Mouse (Mus musculus) adrenal gland, adult 8-10 months (tissue): Measurements from ENCODE around the gene Eogt. TPM values are rescaled to one million over a fixed set of nuclear protein-coding genes. Genes with fewer than 3 reads are reported as not detected.

Experiments
- DNase-seq: peaks from one replicate; pipeline ENCODE4 v3.0.0; 2022
- total RNA-seq, 4 experiments: library from RNA; stranded (reverse); gene quantifications; 2 replicates each; pipeline ENCODE4 v1.2.4; 2022

The Eogt gene
- total RNA-seq = 10 to 100 TPM; 31.5 to 56.0 (median 44.0) TPM

DNA sequence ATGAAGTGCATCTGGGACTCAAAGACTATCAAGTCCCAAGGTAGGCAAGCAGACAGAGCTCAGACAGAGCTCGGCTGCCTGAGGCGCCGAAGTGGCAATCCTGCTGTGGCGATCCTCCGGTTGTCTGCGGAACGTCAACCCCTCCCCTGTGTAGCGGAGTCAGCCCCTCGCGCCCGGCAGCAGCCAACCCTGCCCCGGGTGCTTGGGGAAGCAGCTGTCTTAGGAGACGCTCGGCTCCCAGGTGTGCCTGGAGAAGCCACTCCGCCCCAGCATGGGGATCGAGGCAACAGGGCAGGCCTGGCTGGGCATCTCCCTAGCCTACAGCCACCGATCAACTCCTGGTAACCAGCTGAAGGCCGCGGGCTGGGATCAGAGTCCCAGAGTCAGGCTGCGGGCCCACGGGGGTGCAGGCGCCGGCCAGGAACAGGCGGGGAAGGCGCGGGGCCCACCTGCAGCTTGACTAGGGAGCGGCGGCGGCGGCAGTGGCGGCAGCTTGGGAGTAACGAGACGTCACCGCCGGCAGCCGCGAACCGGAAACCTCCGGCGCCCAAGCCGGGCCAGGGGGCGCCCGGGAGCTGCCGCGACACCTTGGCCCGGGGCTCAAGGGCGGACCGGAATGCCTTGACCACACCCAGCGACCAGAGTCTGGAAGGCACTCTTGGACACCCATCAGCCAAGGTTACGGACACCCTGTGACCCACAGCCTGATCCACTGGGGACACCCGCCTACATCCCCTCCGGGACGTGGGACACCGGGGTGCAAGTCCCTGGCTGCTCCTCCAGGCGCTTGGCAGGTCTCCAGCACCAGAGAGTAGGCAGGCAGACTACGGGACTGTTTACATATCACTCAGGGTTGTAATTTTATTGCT is at the start of gene Eogt:
Gene Eogt, minus strand, starts transcription at position 800 of the 869 bp plus-strand sequence.
- DNase-seq = peak; percentile 75

DNA sequence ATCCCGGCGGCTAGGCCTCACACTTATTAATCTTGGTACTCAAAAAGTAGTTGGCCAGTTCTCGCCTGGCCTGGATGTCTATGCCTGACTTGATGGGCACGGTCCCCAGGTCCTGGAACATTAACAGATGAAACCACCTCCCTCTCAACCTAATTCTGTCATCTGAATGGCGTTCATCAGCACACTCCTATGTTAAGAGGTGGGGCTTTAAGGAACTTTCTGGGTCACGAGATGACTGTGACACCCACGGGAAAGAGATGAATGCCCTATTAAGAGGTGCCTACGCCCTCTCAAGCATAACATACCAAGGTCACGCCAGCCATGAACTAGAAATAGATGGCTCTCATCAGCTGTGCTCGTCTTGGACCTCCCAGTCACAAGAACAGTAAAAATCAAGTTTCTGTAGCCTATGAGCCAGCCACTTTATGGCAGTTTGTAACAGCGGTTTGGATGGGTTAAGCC is 30.4 kb upstream of the Eogt start:
- no peak for DNase-seq

DNA sequence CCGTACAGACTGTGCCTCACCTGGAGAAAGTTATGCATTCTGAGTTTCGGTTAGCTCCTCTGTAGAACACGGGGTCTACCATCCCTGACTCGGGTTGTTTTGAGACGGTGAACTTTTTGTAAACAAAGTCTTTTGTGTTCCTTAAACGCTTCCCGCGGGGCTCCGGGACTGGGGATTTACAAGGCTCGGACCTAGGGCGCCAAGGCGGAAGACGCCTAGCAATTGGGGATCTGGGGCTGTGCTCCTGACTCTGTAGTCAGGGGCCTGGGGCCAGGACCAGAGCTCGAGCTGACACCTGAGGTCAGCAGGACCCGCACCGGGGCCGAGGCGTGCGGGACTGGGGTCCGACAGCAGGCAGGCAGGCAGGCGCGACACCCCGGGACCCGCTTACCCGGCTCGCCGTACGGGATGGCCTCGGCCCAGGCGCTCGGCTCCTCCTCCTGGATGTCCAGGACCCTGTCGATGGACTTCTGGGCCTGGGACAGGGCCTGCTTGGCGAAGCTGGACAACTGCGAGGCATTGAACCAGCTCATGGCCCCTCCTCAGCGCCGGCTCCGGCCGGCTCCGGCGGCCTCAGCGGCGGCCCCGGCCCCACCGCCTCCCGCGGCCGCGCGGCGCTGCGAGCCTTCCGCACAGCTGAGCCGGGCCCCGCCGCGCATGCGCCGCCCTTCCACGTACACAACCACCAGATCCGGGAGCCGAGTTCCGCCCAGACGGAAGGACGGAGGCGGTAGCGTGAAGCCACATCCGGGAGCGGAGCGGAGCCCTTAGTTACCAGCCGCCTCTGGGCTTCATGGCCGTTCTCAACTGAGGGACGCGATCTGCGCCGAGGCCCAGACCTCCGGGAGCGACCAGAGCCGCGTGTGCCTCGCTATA is 29.7 kb upstream of the Eogt start, which contains the start of gene Tmf1:
Gene Tmf1, minus strand, starts transcription at position 632 of the 876 bp plus-strand sequence.
- DNase-seq = peak; percentile 94

DNA sequence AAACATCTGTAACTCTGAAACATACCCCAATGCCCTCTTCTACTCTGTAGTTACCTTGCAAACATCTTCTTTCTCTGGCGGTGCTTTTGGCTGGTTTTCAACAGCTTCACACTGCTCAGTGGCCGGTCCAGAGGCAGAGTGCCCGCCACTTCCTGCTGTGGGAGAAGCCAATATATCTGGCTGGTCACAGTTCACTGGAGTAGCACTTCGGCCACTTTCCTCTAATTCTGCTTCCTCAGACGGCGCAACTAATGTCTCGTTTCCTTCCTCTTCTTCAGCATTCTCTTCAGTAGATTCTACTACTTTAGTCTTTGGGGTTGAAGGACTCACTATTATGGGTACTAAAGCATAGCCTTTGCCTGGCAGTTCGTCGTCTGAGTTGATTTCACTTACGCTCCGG is 26.7 kb upstream of the Eogt start:
- no peak for DNase-seq

DNA sequence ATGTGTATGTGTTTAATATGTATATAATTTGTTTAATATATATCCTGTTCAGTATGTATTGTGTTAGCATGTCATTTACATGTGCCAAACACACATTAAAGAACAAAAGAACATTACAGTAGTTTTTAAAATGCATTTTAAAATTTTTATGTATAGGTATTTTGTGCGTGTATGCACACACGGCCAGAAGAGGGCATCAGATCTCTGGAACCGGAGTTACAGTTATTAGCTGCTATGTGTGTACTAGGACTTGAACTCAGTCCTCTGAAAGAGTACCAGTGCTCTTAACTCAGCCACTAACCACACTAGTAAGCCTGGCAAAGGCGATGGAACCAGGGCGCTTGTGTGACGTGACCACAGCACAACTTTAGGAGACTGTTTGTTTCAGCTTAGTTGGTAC is 1.2 kb upstream of the Eogt start:
- DNase-seq = no peak

DNA sequence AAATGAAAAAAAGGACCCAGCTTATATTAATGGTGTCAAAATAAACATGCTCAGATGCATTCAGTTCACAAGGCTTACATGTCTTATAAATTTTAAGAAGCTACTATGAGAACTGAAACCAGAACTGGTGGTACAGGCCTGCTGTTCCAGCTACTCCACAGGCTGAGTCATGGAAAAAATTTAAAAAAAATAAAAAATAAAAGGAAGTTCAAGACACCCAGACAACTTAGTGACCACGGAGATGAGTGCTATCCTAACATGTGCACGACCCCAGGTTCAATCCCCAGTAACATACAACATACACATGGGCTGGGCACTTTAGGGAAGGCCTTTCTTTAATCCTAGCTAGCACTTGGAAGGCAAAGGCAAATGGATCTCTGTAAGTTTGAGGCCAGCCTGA is 739 bp upstream of the Eogt start:
- DNase-seq = no peak

DNA sequence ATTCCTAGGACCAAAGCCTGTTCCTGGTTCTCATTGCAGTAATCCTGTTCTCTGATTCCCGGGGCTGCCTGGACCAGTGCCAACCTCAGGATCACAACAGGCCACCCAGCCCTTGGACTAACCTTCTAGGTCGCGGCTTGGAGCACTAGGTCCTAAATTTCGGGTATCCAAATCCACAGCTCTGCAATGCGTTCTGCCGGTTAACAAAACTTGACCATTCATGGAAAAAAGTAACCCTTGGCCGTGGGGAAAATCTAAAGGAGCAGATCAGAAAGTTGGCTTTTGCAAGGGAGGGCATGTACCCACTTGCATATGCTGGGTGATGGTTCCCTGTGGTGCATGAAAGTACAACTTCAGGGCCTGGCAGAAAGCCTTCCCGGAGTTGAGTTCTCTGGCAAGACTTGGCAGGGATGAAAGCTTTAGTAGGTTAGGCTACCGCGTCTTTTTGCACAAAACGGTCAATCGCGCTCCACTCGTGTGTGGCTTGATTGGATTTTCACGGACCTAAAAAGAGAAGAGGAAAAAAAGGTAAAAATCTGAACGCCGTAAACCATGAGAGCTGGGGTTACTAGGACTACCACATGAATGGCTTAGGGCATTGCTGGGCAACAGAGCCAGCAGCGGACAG is 1.1 kb downstream of the Eogt start:
- peak; percentile 52 for DNase-seq

DNA sequence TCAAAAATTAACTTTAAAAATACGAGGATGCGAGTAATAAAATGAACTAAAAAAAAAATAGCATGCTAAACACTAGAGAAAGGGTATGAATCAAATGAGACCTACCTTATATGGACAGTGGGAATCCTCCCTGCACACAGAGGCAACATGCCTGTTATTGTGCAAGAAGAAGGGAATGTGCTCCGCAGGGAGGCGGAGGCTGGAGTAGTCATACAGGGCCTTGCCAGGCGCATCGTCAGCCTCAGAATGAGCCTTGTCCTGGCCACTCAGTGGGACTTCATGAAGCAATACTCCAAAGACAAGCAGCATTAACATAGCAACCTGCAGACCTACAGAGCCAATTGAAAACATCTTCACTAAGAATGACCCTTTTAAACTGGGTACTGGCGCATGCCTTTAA is 3.8 kb downstream of the Eogt start:
- DNase-seq = peak; percentile 76

DNA sequence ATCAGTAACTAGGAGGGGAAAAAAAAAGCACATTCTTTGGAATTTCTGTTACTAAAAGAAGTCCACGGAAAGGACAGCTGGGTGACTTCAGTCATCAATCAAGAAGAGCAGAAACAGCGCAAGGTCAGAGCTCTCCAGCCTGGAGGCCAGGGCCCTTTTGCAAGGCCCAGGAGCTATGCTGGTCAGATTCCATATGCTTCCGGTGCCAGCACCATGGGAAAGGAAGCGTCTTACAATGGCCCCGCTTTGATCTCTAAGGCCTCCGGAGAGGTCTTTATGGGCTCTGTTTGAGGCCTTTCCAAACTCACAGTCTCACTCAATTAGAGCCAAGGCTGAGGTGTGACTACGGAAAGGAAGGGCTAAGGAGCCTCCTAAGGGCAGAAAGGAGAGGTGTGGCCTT is 4.6 kb downstream of the Eogt start:
- DNase-seq = peak; percentile 87

DNA sequence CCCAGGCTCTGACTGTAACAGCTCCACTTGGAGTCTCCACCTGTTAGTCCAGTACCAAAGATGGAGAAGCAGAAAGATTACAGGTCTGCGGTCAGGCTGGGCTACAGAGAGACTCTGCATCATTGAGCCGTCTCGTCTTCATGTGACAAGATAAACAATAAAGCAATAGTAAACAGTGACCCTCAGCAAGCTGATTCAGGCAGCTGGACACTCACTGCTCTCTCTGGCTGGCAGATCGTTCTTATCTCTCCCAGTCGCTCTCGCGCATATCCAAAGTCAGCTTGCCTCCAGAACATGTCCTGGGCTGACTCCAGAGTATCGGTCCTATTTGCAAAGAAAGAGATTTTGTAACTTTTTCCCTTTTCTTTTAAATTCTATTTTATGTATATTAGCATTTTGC is 6.4 kb downstream of the Eogt start:
- DNase-seq = no peak

DNA sequence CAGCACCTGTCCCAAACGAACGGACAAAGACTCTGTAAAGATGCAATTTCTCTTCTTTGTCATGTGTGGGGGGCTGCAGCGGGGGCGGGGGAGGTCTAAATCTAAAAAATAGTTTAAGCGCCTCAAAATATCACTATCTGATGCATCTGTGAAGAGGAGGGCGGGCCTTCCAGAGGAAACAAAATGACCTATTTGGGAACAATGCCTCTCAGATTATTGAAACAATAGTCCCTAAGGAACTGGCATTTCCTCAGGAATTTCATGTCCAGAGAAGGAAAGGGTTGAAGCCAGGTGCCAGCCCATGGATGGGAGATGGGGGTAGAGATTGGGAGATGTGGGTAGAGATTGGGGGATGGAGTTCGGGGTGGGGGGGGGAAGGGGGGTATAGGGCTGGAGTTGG is 7.2 kb downstream of the Eogt start:
- DNase-seq = no peak

DNA sequence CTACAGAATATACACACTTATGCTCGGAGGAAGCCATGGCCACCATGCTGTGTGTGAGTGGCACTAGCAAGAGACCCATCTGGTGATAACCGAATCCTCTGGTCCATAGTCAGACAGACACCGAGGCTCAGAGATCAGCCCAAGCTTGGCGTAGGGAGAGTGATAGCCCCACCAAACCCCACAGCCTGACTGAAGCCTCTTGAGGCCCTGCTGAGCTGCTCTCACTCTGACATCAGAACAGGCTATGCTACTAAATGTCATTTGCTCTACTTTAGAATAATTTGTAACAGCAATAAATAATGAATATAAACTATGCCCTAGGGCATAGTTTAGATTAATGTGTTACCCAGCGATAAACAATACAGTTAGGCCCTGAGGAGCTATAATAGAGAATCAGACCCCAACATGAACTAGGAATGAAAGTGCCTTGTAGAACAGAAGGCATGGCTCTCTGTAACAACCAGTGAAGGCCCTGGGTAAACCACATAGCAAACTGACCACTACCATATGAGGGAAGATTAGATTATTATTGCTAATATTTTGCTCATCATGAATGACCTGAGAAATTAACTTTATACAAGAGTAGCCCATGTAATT is 16.2 kb downstream of the Eogt start:
- no peak for DNase-seq

DNA sequence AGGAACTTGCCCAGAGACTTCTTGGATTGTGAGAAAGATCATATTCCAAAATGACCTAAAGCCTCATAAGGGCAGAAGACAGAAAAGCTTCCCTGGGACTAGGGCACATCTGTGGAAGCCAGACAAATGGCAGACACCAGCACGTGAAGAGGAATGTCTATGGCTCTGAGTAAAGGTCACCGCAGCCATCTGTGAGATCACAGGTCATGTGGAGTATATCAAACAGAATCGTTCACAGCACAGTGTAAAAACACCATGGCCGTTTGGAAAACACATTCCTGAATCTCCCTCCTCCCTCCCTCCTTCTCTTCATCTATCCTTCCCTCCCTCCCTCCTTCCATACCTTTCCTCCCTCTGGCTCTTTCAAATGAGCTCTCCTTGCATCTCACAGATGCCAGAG is 17.2 kb downstream of the Eogt start:
- DNase-seq = no peak

DNA sequence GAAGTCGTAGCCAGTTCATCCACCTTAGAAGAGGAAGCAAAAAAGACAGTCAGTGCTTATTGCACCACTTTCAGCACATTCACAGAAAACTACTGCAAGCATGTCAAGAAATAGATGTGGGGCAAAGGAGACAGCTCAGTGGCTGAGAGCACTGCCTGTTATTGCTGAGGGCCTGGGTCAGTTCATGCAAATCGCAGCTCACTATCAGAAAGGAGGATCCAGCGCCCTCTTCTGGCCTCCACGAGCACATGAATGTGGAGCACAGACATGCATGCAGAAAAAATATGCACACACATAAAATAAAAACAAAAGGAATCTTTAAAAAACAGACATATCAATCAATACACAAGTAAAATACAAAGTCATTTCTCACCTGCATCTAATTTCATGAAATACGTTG is 18.0 kb downstream of the Eogt start:
- DNase-seq = no peak

DNA sequence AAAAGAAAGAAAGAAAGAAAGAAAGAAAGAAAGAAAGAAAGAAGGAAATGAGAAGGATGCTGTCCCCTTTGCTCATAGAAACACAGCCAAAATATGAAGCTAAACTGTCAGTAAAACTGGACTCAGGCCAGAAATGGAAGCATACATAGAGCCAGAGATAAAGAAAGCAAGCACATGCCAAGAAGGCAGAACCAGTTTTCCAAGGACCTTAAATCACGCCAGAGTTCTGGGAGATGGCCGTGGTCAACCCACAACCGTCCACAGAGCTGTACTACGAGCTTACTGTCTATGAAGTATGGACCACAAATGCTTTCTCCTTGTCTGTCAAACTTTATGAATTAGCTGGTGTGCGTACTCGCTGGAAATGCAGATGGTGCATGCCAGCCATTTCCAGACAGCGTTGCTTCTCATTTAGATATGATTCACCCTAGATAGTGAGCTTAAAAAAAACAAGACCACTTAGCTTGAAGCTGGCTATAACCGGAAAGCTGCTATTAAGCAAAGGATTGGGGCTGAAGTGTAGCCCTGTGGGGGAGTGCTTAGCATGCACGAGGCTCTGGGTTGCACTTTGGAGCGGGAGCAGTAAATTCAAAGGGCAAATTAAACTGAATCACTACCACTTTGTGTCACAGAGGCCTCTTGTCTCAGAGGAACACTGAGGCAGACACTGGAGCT is 24.5 kb downstream of the Eogt start:
- DNase-seq = no peak

DNA sequence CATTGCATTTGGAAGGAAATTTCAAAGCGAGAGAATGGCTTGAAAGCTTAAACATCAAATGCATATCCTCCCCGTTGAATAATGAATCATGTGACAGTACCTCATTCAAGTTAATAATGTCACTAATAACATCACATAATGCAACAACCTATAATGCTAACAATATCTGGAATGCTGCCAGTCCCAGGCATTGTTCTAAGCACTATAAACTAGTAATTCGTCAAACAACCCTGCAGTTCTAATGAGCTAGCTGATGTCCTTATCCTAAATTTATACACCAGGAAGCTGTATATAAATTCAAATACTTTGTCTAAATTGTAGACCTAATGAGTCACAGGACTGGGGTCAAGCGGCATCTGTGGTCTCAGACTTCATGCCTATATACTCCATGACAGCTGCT is 28.1 kb downstream of the Eogt start:
- DNase-seq = no peak

DNA sequence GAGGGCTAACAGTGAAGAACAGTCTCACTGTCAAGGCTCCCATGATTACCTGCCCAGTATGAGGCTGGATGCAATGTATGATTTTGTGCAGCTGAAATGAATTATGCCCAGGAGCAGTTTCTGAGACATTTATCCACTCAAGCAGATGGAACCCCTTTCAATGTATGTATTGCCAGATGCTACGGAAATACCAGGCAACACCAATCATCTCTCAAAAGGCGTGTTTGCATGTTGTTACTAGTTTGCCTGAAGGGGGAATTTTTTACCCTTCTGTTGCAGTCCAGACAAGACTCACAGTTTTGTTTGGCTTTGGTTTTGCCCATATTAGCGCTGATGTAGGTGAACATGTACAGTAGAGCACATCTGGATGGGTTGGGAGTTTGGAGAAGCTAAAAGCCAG is 30.7 kb downstream of the Eogt start:
- no peak for DNase-seq

DNA sequence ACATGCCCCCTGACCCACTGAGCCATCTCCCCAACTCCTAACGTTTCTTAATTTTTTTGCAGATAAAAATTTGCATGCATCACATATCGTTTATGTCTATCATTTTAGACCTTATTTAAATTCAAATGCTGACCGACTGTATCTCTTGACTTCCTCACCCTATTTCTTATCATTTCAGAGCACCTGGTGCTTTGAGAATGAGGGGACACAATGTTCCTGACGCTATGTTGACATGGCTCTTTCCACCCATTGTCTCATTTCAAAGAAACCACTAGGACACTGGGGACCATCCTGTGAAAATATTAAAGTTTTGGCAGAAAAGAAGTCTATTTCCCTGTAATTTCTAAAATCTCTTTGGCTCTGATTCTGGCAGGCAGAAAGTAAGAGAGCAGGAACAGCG is 32.1 kb downstream of the Eogt start:
- DNase-seq = no peak

DNA sequence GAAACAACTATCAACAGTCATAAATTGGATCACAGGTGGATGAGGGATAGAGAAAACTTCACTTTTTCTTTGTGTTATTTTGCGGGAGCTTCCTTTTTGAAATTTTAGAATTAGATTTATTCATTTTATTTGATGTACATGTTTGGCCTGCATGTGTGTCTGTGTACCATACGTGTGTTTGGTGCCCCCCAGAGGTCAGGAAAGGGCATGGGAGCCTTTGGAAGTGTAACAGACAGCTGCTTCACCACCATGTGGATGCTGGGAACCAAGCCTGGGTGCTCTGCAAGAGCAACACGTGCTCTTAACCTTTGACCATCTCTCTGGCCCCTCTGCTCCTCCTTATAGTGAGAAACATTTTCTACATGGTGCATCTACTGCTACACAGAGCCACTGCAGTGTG is 34.2 kb downstream of the Eogt start:
- no peak for DNase-seq

DNA sequence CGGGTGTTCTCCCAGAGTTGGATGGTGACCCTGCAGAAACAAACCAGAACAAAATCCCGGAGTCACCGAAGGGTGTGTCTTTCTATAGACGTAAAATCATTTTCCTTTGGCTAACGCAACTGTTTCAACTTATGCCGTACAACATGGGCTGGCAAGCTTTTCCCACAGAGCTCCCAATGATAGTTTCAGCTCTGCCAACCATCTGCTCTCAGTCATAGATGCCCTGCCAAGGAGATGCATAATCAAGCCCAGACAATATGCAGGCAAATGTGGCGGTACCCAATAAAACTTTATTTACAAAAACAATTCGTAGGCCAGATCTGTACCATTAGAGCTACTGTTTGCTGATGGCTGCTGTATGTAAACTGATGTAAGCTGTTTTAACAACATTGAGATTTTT is 36.8 kb downstream of the Eogt start:
- no peak for DNase-seq

DNA sequence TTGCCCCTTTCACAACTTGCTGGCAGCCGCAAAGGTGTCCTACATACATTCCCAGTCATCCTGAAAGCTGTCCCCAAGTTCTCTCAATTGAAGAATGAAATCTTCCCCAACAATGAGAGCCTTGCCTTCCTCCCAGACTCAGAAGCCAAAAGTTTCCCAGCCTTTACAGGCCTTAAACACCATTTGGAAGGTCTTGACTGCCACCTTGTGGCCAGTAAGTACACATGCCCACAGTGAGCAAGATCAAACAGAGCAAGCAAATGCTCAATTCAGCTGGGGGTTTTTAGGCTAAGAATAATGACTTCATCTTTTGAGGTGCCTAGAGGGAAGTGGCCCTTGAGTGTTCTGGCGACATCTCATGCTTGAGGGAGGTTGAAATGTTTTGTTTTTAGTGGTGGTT is 42.2 kb downstream of the Eogt start:
- no peak for DNase-seq

DNA sequence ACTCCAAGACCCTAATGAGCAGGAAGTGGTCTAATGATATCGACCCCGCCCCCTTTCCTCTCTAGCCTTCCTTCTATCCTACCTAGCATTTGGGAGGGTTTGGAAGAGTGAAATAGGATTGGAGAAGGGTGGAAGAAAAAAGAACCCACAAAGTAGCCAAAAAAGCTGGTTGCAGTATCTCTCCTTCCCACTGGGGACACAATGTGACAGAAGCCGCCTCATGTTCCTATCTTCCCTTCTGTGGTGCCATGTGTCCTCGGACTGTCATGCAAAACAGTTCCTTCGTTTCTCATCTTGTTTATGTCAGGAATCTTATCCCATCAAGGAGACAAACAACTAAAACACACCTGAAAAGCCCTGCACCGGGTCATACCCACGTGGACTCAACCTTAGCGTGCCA is 42.9 kb downstream of the Eogt start:
- DNase-seq = no peak
